Mouse (Mus musculus): ENCODE results near the gene Cttn. TPM values are rescaled to one million over a fixed set of nuclear protein-coding genes. Genes with fewer than 3 reads are reported as not detected.
A peak's percentile ranks its signal among the peaks of the same experiment; 100 is the strongest.

Gene Cttn
- 10 to 100 TPM; 90.4 to 99.4 (median 94.2) TPM for total RNA-seq (2022)

- peak; percentile 78 to 89 for DNase-seq (ENCODE audit: low spot score in 2 of 2)
Measured at GRCm38 (mm10) chr7:144470545-144471059, at the start of gene Cttn. TSS of gene Cttn (minus strand) at chr7:144471009.

GRCm38 (mm10) chr7:144519852-144520251, 49.0 kb upstream of the Cttn start:
- DNase-seq (ENCODE audit: low spot score in 2 of 2), result no peak

GRCm38 (mm10) chr7:144516711-144517110, 45.9 kb upstream of the Cttn start:
- no peak for DNase-seq (ENCODE audit: low spot score in 2 of 2)

- no peak for DNase-seq (ENCODE audit: low spot score in 2 of 2)
Measured at GRCm38 (mm10) chr7:144509090-144509489, 38.3 kb upstream of the Cttn start.

- DNase-seq (ENCODE audit: low spot score in 2 of 2), result no peak
Measured at GRCm38 (mm10) chr7:144506807-144507206, 36.0 kb upstream of the Cttn start.

GRCm38 (mm10) chr7:144503959-144504358, 33.1 kb upstream of the Cttn start:
- DNase-seq (ENCODE audit: low spot score in 2 of 2), result no peak

GRCm38 (mm10) chr7:144492931-144493330, 22.1 kb upstream of the Cttn start:
- no peak for DNase-seq (ENCODE audit: low spot score in 2 of 2)

- DNase-seq (ENCODE audit: low spot score in 2 of 2), result no peak
Measured at GRCm38 (mm10) chr7:144490201-144490873, 19.5 kb upstream of the Cttn start.

GRCm38 (mm10) chr7:144489067-144489774, 18.4 kb upstream of the Cttn start:
- DNase-seq (ENCODE audit: low spot score in 2 of 2), result no peak

- DNase-seq (ENCODE audit: low spot score in 2 of 2), result no peak
Measured at GRCm38 (mm10) chr7:144480314-144480713, 9.5 kb upstream of the Cttn start.

GRCm38 (mm10) chr7:144479569-144479968, 8.8 kb upstream of the Cttn start:
- DNase-seq (ENCODE audit: low spot score in 2 of 2), result peak; percentile 9 to 85

- no peak for DNase-seq (ENCODE audit: low spot score in 2 of 2)
Measured at GRCm38 (mm10) chr7:144475741-144476140, 4.9 kb upstream of the Cttn start.

GRCm38 (mm10) chr7:144473486-144473885, 2.7 kb upstream of the Cttn start:
- no peak for DNase-seq (ENCODE audit: low spot score in 2 of 2)

GRCm38 (mm10) chr7:144471103-144471502, 294 bp upstream of the Cttn start:
- DNase-seq (ENCODE audit: low spot score in 2 of 2), result no peak

GRCm38 (mm10) chr7:144469908-144470544, 783 bp downstream of the Cttn start:
- DNase-seq (ENCODE audit: low spot score in 2 of 2), result no peak

GRCm38 (mm10) chr7:144469181-144469641, 1.6 kb downstream of the Cttn start:
- DNase-seq (ENCODE audit: low spot score in 2 of 2), result no peak

- DNase-seq (ENCODE audit: low spot score in 2 of 2), result no peak
Measured at GRCm38 (mm10) chr7:144468741-144469140, 2.1 kb downstream of the Cttn start.

GRCm38 (mm10) chr7:144462577-144462976, 8.2 kb downstream of the Cttn start:
- DNase-seq (ENCODE audit: low spot score in 2 of 2), result no peak

GRCm38 (mm10) chr7:144461246-144461902, 9.4 kb downstream of the Cttn start:
- no peak for DNase-seq (ENCODE audit: low spot score in 2 of 2)

- DNase-seq (ENCODE audit: low spot score in 2 of 2), result no peak
Measured at GRCm38 (mm10) chr7:144458881-144459280, 11.9 kb downstream of the Cttn start.

GRCm38 (mm10) chr7:144450661-144451060, 20.1 kb downstream of the Cttn start:
- no peak for DNase-seq (ENCODE audit: low spot score in 2 of 2)
